Mouse (Mus musculus): Measurements from ENCODE around the gene Sf3b1. TPM values are rescaled to one million over a fixed set of nuclear protein-coding genes. Genes with fewer than 3 reads are reported as not detected.
"Not testable (repeated sequence)": the region's sequence is repeated elsewhere in the genome, so short reads cannot be mapped to it uniquely, and the experiment has no call there.

Gene Sf3b1
- polyA plus RNA-seq, 1 experiment from 2014 or later: 234 TPM

- H3K4me2 ChIP-seq; H3K9ac ChIP-seq (ENCODE audit: low read depth, low read length); H3K27me3 ChIP-seq (ENCODE audit: control insufficient read depth, insufficient read depth, low read length); H3K9me3 ChIP-seq (replicated peaks; ENCODE audit: control insufficient read depth, low read length); H3K27ac ChIP-seq (ENCODE audit: low read depth, low read length); ATAC-seq (replicated peaks; ENCODE audit: insufficient number of reproducible peaks, low FRiP score, low TSS enrichment); H3K4me1 ChIP-seq (ENCODE audit: control insufficient read depth, insufficient read depth, low read length); H3K36me3 ChIP-seq (ENCODE audit: control insufficient read depth, insufficient read depth, low read length); H3K4me3 ChIP-seq (ENCODE audit: low read depth, low read length): not testable (repeated sequence)
- WGBS (ENCODE audit: insufficient replicate concordance): 93% methylated on average over 10 of the region's 14 CpGs
Observed at GRCm38 (mm10) chr1:54956995-54957394, 70.3 kb downstream of the Sf3b1 start.

DNA sequence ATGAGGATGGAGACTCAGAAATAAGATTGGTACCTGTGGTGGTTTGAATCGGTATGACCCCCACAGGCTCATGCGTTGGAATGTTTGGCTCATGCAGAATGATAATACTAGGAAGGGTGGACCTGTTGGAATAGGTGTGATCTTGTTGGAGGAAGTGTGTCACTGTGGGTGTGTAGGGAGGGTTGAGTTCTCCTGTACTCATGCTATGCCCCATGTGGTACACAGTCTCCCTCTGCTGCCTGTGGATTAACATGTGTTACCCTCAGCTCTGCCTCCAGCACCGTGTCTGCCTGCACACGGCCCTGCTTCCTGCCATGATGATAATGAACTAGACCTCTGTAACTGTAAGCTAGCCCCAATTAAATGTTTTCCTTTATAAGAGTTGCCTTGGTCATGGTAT is 72.4 kb downstream of the Sf3b1 start:
- no peak overlapping the region for H3K4me2 ChIP-seq
- 63% methylated on average over 4 of the region's 4 CpGs for WGBS (ENCODE audit: insufficient replicate concordance)

DNA sequence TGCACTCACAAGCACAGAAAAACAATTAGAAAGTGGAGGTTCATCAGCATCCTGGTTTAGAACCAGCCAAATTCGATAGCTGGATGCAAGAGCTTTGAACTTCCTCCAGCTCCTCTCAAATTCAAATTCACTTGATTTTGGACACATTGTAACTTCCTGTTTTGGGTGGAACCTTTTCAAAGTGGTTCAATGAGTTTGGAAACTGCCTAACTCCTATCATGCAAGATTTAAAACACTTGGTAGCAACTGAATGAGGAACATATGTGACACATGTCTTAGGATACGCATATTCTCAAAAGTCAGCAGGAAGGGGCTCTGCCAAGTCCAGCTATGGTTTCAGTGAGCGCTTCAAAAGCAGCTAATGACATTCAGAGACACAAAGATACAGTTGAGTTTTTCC is 82.6 kb downstream of the Sf3b1 start:
- H3K9me3 ChIP-seq (replicated peaks; ENCODE audit: control insufficient read depth, low read length): no peaks in the 10 kb centered on the region
- no peaks in the 10 kb centered on the region for H3K27me3 ChIP-seq (ENCODE audit: control insufficient read depth, insufficient read depth, low read length)
- no peak overlapping the region for H3K4me2 ChIP-seq
- no peaks in the 10 kb centered on the region for H3K36me3 ChIP-seq (ENCODE audit: control insufficient read depth, insufficient read depth, low read length)
- no peak overlapping the region for H3K9ac ChIP-seq (ENCODE audit: low read depth, low read length)
- ATAC-seq (replicated peaks; ENCODE audit: insufficient number of reproducible peaks, low FRiP score, low TSS enrichment): no peak
- no peak overlapping the region for H3K27ac ChIP-seq (ENCODE audit: low read depth, low read length)
- no peaks in the 10 kb centered on the region for H3K4me1 ChIP-seq (ENCODE audit: control insufficient read depth, insufficient read depth, low read length)
- WGBS (ENCODE audit: insufficient replicate concordance): 71% methylated on average over 3 of the region's 3 CpGs
- no peak overlapping the region for H3K4me3 ChIP-seq (ENCODE audit: low read depth, low read length)

More for the DNA sequence above, 72.4 kb downstream of the Sf3b1 start:
- Histone ChIP-seq H3K4me1 (ENCODE audit: control insufficient read depth, insufficient read depth, low read length) (no peaks in the 10 kb centered on the region), H3K27me3 (ENCODE audit: control insufficient read depth, insufficient read depth, low read length) (no peaks in the 10 kb centered on the region), H3K4me3 (ENCODE audit: low read depth, low read length) (no peak overlapping the region), H3K36me3 (ENCODE audit: control insufficient read depth, insufficient read depth, low read length) (no peaks in the 10 kb centered on the region), H3K27ac (ENCODE audit: low read depth, low read length) (no peak overlapping the region), H3K9me3 (replicated peaks; ENCODE audit: control insufficient read depth, low read length) (no peaks in the 10 kb centered on the region), H3K9ac (ENCODE audit: low read depth, low read length) (no peak overlapping the region)
- no peak for ATAC-seq (replicated peaks; ENCODE audit: insufficient number of reproducible peaks, low FRiP score, low TSS enrichment)

GRCm38 (mm10) chr1:54935466-54935865 is 91.8 kb downstream of the Sf3b1 start:
- 75% methylated on average over 3 of the region's 3 CpGs for WGBS (ENCODE audit: insufficient replicate concordance)
- no peak overlapping the region for H3K9ac ChIP-seq (ENCODE audit: low read depth, low read length)
- H3K27me3 ChIP-seq (ENCODE audit: control insufficient read depth, insufficient read depth, low read length): no peaks in the 10 kb centered on the region
- peaks cover 5% of the 10 kb centered on the region for H3K4me1 ChIP-seq (ENCODE audit: control insufficient read depth, insufficient read depth, low read length)
- no peak overlapping the region for H3K27ac ChIP-seq (ENCODE audit: low read depth, low read length)
- no peaks in the 10 kb centered on the region for H3K9me3 ChIP-seq (replicated peaks; ENCODE audit: control insufficient read depth, low read length)
- no peaks in the 10 kb centered on the region for H3K36me3 ChIP-seq (ENCODE audit: control insufficient read depth, insufficient read depth, low read length)
- no peak overlapping the region for H3K4me3 ChIP-seq (ENCODE audit: low read depth, low read length)
- ATAC-seq (replicated peaks; ENCODE audit: insufficient number of reproducible peaks, low FRiP score, low TSS enrichment): no peak
- H3K4me2 ChIP-seq: no peak overlapping the region

Other genes starting within 250 kb of the Sf3b1 start
- 11.1 and 14.0 TPM in 2 replicates for gene Ankrd44, start 101.1 kb downstream of the Sf3b1 start, polyA plus RNA-seq (2014; fragmentation: Nextera tagmentation; extraction: Ambion mirVana)
- 27.5 and 29.2 TPM in 2 replicates for gene Coq10b, start 25.3 kb upstream of the Sf3b1 start, polyA plus RNA-seq (2014; fragmentation: Nextera tagmentation; extraction: Ambion mirVana)
- gene Hspe1, start 60.7 kb upstream of the Sf3b1 start, polyA plus RNA-seq (2014; fragmentation: Nextera tagmentation; extraction: Ambion mirVana): 428 and 433 TPM in 2 replicates
- 452 and 498 TPM in 2 replicates for gene Hspd1, start 60.8 kb upstream of the Sf3b1 start, polyA plus RNA-seq (2014; fragmentation: Nextera tagmentation; extraction: Ambion mirVana)
- 119 and 120 TPM in 2 replicates for gene Mob4, start 103.8 kb upstream of the Sf3b1 start, polyA plus RNA-seq (2014; fragmentation: Nextera tagmentation; extraction: Ambion mirVana)
- 4.8 and 6.3 TPM in 2 replicates for gene Rftn2, start 199.3 kb upstream of the Sf3b1 start, polyA plus RNA-seq (2014; fragmentation: Nextera tagmentation; extraction: Ambion mirVana)
- gene Mars2, start 209.7 kb upstream of the Sf3b1 start, polyA plus RNA-seq (2014; fragmentation: Nextera tagmentation; extraction: Ambion mirVana): 3.9 and 4.0 TPM in 2 replicates

Data from heart, embryonic 11.5 days (tissue).